Mouse (Mus musculus): ENCODE measurements around the gene Hddc2. TPM values are rescaled to one million over a fixed set of nuclear protein-coding genes. Genes with fewer than 3 reads are reported as not detected.

The Hddc2 gene
- polyA plus RNA-seq (2012; rRNA removed) = 35.8 and 36.9 TPM in 2 replicates

GRCm38 (mm10) chr10:31312865-31313848 is at the start of gene Hddc2:
Gene Hddc2 (plus strand): TSS chr10:31313383.

Other genes starting within 250 kb of the Hddc2 start
- 30.9 and 36.2 TPM in 2 replicates for gene Tpd52l1, start 132.6 kb downstream of the Hddc2 start, polyA plus RNA-seq (2012; rRNA removed)